Mouse (Mus musculus) megakaryocyte, embryonic 14.5 days (primary cell): ENCODE measurements around the gene Gm45021.

Experiments
- FLI1 ChIP-seq: IDR thresholded peaks from 2 replicates; pipeline ENCODE4 v1.6.1; 2012; ENCODE audit warnings: low read length, inconsistent platforms, mixed read lengths
- GATA1 ChIP-seq: IDR thresholded peaks from 3 replicates; pipeline ENCODE4 v1.6.1; 2012; ENCODE audit warnings: mixed read lengths, low read length, inconsistent platforms, borderline replicate concordance

DNA sequence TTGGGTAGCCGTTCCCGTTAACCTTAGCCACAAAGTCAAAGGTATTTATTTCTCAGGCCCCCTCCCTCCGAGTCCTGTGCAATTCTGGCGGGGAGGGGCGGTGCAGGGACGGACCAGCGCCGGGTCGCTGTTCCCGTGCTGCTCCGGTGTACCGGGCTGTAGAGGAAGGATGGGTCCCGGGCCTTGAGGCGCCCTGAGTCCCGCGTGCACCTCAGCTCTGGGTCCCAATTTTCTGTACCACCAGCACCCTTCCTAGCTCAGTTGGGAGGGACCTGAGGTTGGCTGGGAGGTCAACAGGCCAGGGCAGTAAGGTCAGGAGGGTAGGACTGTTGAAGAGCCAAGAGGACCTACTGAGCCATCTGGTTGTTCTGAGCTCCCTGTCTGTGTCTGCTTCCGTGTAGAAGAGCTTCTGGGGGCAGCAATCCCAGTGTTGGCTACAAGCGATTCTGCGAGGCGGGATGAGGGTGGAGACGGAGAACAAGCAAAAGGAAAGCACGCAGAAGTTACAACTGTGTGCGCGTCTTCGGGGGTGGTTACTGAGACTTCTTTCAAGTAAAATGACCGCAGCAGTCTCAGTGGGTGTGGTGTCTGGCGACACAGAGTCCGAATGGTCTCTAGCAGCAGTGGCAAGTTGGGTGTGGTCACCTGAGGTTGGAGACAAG is 12.8 kb downstream of the Gm45021 start:
- no peak for TF ChIP-seq GATA1
- no peak for TF ChIP-seq FLI1
